Mouse (Mus musculus): ENCODE data around the gene Adgrv1. TPM values are rescaled to one million over a fixed set of nuclear protein-coding genes. Genes with fewer than 3 reads are reported as not detected.

Adgrv1 gene
- total and polyA plus RNA-seq, 2 experiments from 2014 or later, result 3.9 to 13.2 TPM

- ATAC-seq (ENCODE audit: low FRiP score) (no peak), DNase-seq (ENCODE audit: low spot score) (no peak)
- H3K4me1 ChIP-seq (ENCODE audit: insufficient read depth, low read length), result no peaks in the 10 kb centered on the region
- H3K27ac ChIP-seq (ENCODE audit: low read depth, low read length), result no peak overlapping the region
- no peak for TF ChIP-seq CTCF (IDR thresholded peaks at IDR 0.05)
- no peak overlapping the region for H3K4me3 ChIP-seq (ENCODE audit: low read depth, low read length)
- H3K9ac ChIP-seq (replicated peaks; ENCODE audit: low read length, poor library complexity, severe bottlenecking), result no peak overlapping the region
- 73% methylated on average over 5 of the region's 5 CpGs for WGBS
- H3K9me3 ChIP-seq (ENCODE audit: low read length), result no peaks in the 10 kb centered on the region
- no peaks in the 10 kb centered on the region for H3K27me3 ChIP-seq (ENCODE audit: insufficient read depth, low read length)
- H3K36me3 ChIP-seq (ENCODE audit: insufficient read depth, low read length), result no peaks in the 10 kb centered on the region
- H3K4me2 ChIP-seq (ENCODE audit: low read depth, low read length, poor library complexity, severe bottlenecking), result no peak overlapping the region
These were observed 500.3 kb downstream of the Adgrv1 start for GRCm38 (mm10) chr13:81132691-81133090.

- WGBS, result 33% methylated on average over 6 of the region's 6 CpGs
- DNase-seq (ENCODE audit: low spot score), result no peak
- H3K4me3 ChIP-seq (ENCODE audit: low read depth, low read length), result no peak overlapping the region
These were observed 501.1 kb downstream of the Adgrv1 start for GRCm38 (mm10) chr13:81131860-81132259.

GRCm38 (mm10) chr13:81130742-81131524 lies 502.0 kb downstream of the Adgrv1 start:
- H3K4me2 ChIP-seq (ENCODE audit: low read depth, low read length, poor library complexity, severe bottlenecking), result no peak overlapping the region
- no peaks in the 10 kb centered on the region for H3K4me1 ChIP-seq (ENCODE audit: insufficient read depth, low read length)
- no peak for DNase-seq (ENCODE audit: low spot score)
- WGBS, result 80% methylated on average over 4 of the region's 4 CpGs
- H3K9ac ChIP-seq (replicated peaks; ENCODE audit: low read length, poor library complexity, severe bottlenecking), result no peak overlapping the region
- no peaks in the 10 kb centered on the region for H3K27me3 ChIP-seq (ENCODE audit: insufficient read depth, low read length)
- no peaks in the 10 kb centered on the region for H3K36me3 ChIP-seq (ENCODE audit: insufficient read depth, low read length)
- no peak overlapping the region for H3K4me3 ChIP-seq (ENCODE audit: low read depth, low read length)
- H3K27ac ChIP-seq (ENCODE audit: low read depth, low read length), result no peak overlapping the region
- no peak for TF ChIP-seq CTCF (IDR thresholded peaks at IDR 0.05)
- ATAC-seq (ENCODE audit: low FRiP score), result no peak
- H3K9me3 ChIP-seq (ENCODE audit: low read length), result no peaks in the 10 kb centered on the region

More at GRCm38 (mm10) chr13:81131860-81132259, 501.1 kb downstream of the Adgrv1 start:
- no peaks in the 10 kb centered on the region for H3K27me3 ChIP-seq (ENCODE audit: insufficient read depth, low read length)
- no peaks in the 10 kb centered on the region for H3K4me1 ChIP-seq (ENCODE audit: insufficient read depth, low read length)
- H3K9ac ChIP-seq (replicated peaks; ENCODE audit: low read length, poor library complexity, severe bottlenecking), result no peak overlapping the region
- no peak overlapping the region for H3K4me2 ChIP-seq (ENCODE audit: low read depth, low read length, poor library complexity, severe bottlenecking)
- no peak for TF ChIP-seq CTCF (IDR thresholded peaks at IDR 0.05)
- ATAC-seq (ENCODE audit: low FRiP score), result no peak
- no peaks in the 10 kb centered on the region for H3K9me3 ChIP-seq (ENCODE audit: low read length)
- H3K27ac ChIP-seq (ENCODE audit: low read depth, low read length), result no peak overlapping the region
- no peaks in the 10 kb centered on the region for H3K36me3 ChIP-seq (ENCODE audit: insufficient read depth, low read length)

GRCm38 (mm10) chr13:81125846-81126245 lies 507.1 kb downstream of the Adgrv1 start:
- 77% methylated on average over 4 of the region's 4 CpGs for WGBS
- Histone ChIP-seq H3K9ac (replicated peaks; ENCODE audit: low read length, poor library complexity, severe bottlenecking) (no peak overlapping the region), H3K4me1 (ENCODE audit: insufficient read depth, low read length) (no peaks in the 10 kb centered on the region), H3K36me3 (ENCODE audit: insufficient read depth, low read length) (no peaks in the 10 kb centered on the region), H3K4me2 (ENCODE audit: low read depth, low read length, poor library complexity, severe bottlenecking) (no peak overlapping the region), H3K27ac (ENCODE audit: low read depth, low read length) (no peak overlapping the region), H3K9me3 (ENCODE audit: low read length) (no peaks in the 10 kb centered on the region), H3K27me3 (ENCODE audit: insufficient read depth, low read length) (no peaks in the 10 kb centered on the region), H3K4me3 (ENCODE audit: low read depth, low read length) (no peak overlapping the region)
- DNase-seq (ENCODE audit: low spot score), result no peak
- no peak for TF ChIP-seq CTCF (IDR thresholded peaks at IDR 0.05)
- ATAC-seq (ENCODE audit: low FRiP score), result no peak

- no peak overlapping the region for H3K4me2 ChIP-seq (ENCODE audit: low read depth, low read length, poor library complexity, severe bottlenecking)
- no peak overlapping the region for H3K9ac ChIP-seq (replicated peaks; ENCODE audit: low read length, poor library complexity, severe bottlenecking)
- no peak overlapping the region for H3K27ac ChIP-seq (ENCODE audit: low read depth, low read length)
- H3K27me3 ChIP-seq (ENCODE audit: insufficient read depth, low read length), result no peaks in the 10 kb centered on the region
- DNase-seq (ENCODE audit: low spot score) (no peak), ATAC-seq (ENCODE audit: low FRiP score) (no peak)
- no peaks in the 10 kb centered on the region for H3K4me1 ChIP-seq (ENCODE audit: insufficient read depth, low read length)
- no peak overlapping the region for H3K4me3 ChIP-seq (ENCODE audit: low read depth, low read length)
- no peaks in the 10 kb centered on the region for H3K9me3 ChIP-seq (ENCODE audit: low read length)
- H3K36me3 ChIP-seq (ENCODE audit: insufficient read depth, low read length), result no peaks in the 10 kb centered on the region
- TF ChIP-seq CTCF (IDR thresholded peaks at IDR 0.05), result no peak
- WGBS, result 92% methylated on average over 2 of the region's 2 CpGs
These were observed 510.7 kb downstream of the Adgrv1 start for GRCm38 (mm10) chr13:81122238-81122637.

- Histone ChIP-seq H3K27ac (ENCODE audit: low read depth, low read length) (no peak overlapping the region), H3K4me1 (ENCODE audit: insufficient read depth, low read length) (no peaks in the 10 kb centered on the region), H3K4me3 (ENCODE audit: low read depth, low read length) (no peak overlapping the region), H3K9me3 (ENCODE audit: low read length) (no peaks in the 10 kb centered on the region), H3K4me2 (ENCODE audit: low read depth, low read length, poor library complexity, severe bottlenecking) (no peak overlapping the region), H3K27me3 (ENCODE audit: insufficient read depth, low read length) (no peaks in the 10 kb centered on the region), H3K36me3 (ENCODE audit: insufficient read depth, low read length) (no peaks in the 10 kb centered on the region), H3K9ac (replicated peaks; ENCODE audit: low read length, poor library complexity, severe bottlenecking) (no peak overlapping the region)
- ATAC-seq (ENCODE audit: low FRiP score) (no peak), DNase-seq (ENCODE audit: low spot score) (no peak)
- 92% methylated on average over 4 of the region's 4 CpGs for WGBS
- no peak for TF ChIP-seq CTCF (IDR thresholded peaks at IDR 0.05)
These were observed 522.5 kb downstream of the Adgrv1 start for GRCm38 (mm10) chr13:81110479-81110878.
